Mouse (Mus musculus): ENCODE results near the gene Slco6c1. TPM values are rescaled to one million over a fixed set of nuclear protein-coding genes. Genes with fewer than 3 reads are reported as not detected.

Gene Slco6c1
- polyA plus RNA-seq (2015; fragmentation: Nextera tagmentation; extraction: Ambion mirVana) = not detected in 2 replicates

GRCm38 (mm10) chr1:97128201-97128600 lies at the start of gene Slco6c1:
Gene Slco6c1, minus strand, starts transcription at chr1:97128301.

